Mouse (Mus musculus): ENCODE results near the gene Actr5. TPM values are rescaled to one million over a fixed set of nuclear protein-coding genes. Genes with fewer than 3 reads are reported as not detected.
A peak's percentile ranks its signal among the peaks of the same experiment; 100 is the strongest.

The Actr5 gene
- 5.1 and 5.2 TPM in 2 replicates for polyA plus RNA-seq (2015; fragmentation: Nextera tagmentation; extraction: Ambion mirVana)

GRCm38 (mm10) chr2:158624718-158625222 is at the start of gene Actr5:
Gene Actr5, plus strand, starts transcription at chr2:158624888.
- H3K4me2 ChIP-seq (replicated peaks; ENCODE audit: low read depth): peak within 1 kb of the TSS; percentile 80
- peak within 1 kb of the TSS; percentile 87 for H3K9ac ChIP-seq (ENCODE audit: low read length)
- peaks cover 9% of the 10 kb centered on the region for H3K36me3 ChIP-seq (ENCODE audit: control insufficient read depth, insufficient read depth, low read length)
- peak within 1 kb of the TSS; percentile 94 for H3K4me3 ChIP-seq (ENCODE audit: low read depth, low read length)
- no peaks in the 10 kb centered on the region for H3K9me3 ChIP-seq (ENCODE audit: control insufficient read depth, low read length)
- H3K27ac ChIP-seq (replicated peaks): peak within 1 kb of the TSS; percentile 88
- no peaks in the 10 kb centered on the region for H3K4me1 ChIP-seq (replicated peaks; ENCODE audit: control insufficient read depth, insufficient read depth)
- DNase-seq (ENCODE audit: low spot score) (peak; percentile 97), ATAC-seq (ENCODE audit: low FRiP score, low TSS enrichment) (peak; percentile 95)
- no peaks in the 10 kb centered on the region for H3K27me3 ChIP-seq (ENCODE audit: control insufficient read depth, insufficient read depth, low read length)
- TF ChIP-seq CTCF (IDR thresholded peaks at IDR 0.05; ENCODE audit: low read depth) (peak; percentile 29), EP300 (optimal IDR thresholded peaks at IDR 0.05) (no peak)
- under 1% methylated on average over 39 of the region's 39 CpGs for WGBS

- no peaks in the 10 kb centered on the region for H3K36me3 ChIP-seq (ENCODE audit: control insufficient read depth, insufficient read depth, low read length)
- H3K4me2 ChIP-seq (replicated peaks; ENCODE audit: low read depth): no peak overlapping the region
- no peak overlapping the region for H3K27ac ChIP-seq (replicated peaks)
- no peak for ATAC-seq (ENCODE audit: low FRiP score, low TSS enrichment)
- H3K4me1 ChIP-seq (replicated peaks; ENCODE audit: control insufficient read depth, insufficient read depth): no peaks in the 10 kb centered on the region
- WGBS: 69% methylated on average over 4 of the region's 4 CpGs
- DNase-seq (ENCODE audit: low spot score): no peak
- no peak overlapping the region for H3K9ac ChIP-seq (ENCODE audit: low read length)
- no peak for TF ChIP-seq EP300 (optimal IDR thresholded peaks at IDR 0.05)
- TF ChIP-seq CTCF (IDR thresholded peaks at IDR 0.05; ENCODE audit: low read depth): no peak
- H3K4me3 ChIP-seq (ENCODE audit: low read depth, low read length): no peak overlapping the region
- H3K27me3 ChIP-seq (ENCODE audit: control insufficient read depth, insufficient read depth, low read length): no peaks in the 10 kb centered on the region
- no peaks in the 10 kb centered on the region for H3K9me3 ChIP-seq (ENCODE audit: control insufficient read depth, low read length)
Measured at GRCm38 (mm10) chr2:158579979-158580378, 44.7 kb upstream of the Actr5 start.

GRCm38 (mm10) chr2:158584621-158585358 is 39.9 kb upstream of the Actr5 start:
- no peak overlapping the region for H3K27ac ChIP-seq (replicated peaks)
- no peaks in the 10 kb centered on the region for H3K27me3 ChIP-seq (ENCODE audit: control insufficient read depth, insufficient read depth, low read length)
- no peak for ATAC-seq (ENCODE audit: low FRiP score, low TSS enrichment)
- no peaks in the 10 kb centered on the region for H3K9me3 ChIP-seq (ENCODE audit: control insufficient read depth, low read length)
- H3K9ac ChIP-seq (ENCODE audit: low read length): no peak overlapping the region
- peak; percentile 56 for DNase-seq (ENCODE audit: low spot score)
- no peak overlapping the region for H3K4me2 ChIP-seq (replicated peaks; ENCODE audit: low read depth)
- H3K36me3 ChIP-seq (ENCODE audit: control insufficient read depth, insufficient read depth, low read length): no peaks in the 10 kb centered on the region
- no peak overlapping the region for H3K4me3 ChIP-seq (ENCODE audit: low read depth, low read length)
- no peaks in the 10 kb centered on the region for H3K4me1 ChIP-seq (replicated peaks; ENCODE audit: control insufficient read depth, insufficient read depth)
- WGBS: 10% methylated on average over 12 of the region's 12 CpGs
- TF ChIP-seq CTCF (IDR thresholded peaks at IDR 0.05; ENCODE audit: low read depth) (no peak), EP300 (optimal IDR thresholded peaks at IDR 0.05) (no peak)

- TF ChIP-seq CTCF (IDR thresholded peaks at IDR 0.05; ENCODE audit: low read depth) (no peak), EP300 (optimal IDR thresholded peaks at IDR 0.05) (no peak)
- Histone ChIP-seq H3K9ac (ENCODE audit: low read length) (no peak overlapping the region), H3K4me1 (replicated peaks; ENCODE audit: control insufficient read depth, insufficient read depth) (no peaks in the 10 kb centered on the region), H3K4me3 (ENCODE audit: low read depth, low read length) (no peak overlapping the region), H3K27ac (replicated peaks) (no peak overlapping the region), H3K9me3 (ENCODE audit: control insufficient read depth, low read length) (no peaks in the 10 kb centered on the region), H3K36me3 (ENCODE audit: control insufficient read depth, insufficient read depth, low read length) (no peaks in the 10 kb centered on the region), H3K27me3 (ENCODE audit: control insufficient read depth, insufficient read depth, low read length) (no peaks in the 10 kb centered on the region), H3K4me2 (replicated peaks; ENCODE audit: low read depth) (no peak overlapping the region)
- ATAC-seq (ENCODE audit: low FRiP score, low TSS enrichment): no peak
- DNase-seq (ENCODE audit: low spot score): no peak
- WGBS: 36% methylated on average over 8 of the region's 8 CpGs
Measured at GRCm38 (mm10) chr2:158588524-158589271, 36.0 kb upstream of the Actr5 start.

- no peak for TF ChIP-seq CTCF (IDR thresholded peaks at IDR 0.05; ENCODE audit: low read depth)
- no peak for TF ChIP-seq EP300 (optimal IDR thresholded peaks at IDR 0.05)
- H3K27me3 ChIP-seq (ENCODE audit: control insufficient read depth, insufficient read depth, low read length): no peaks in the 10 kb centered on the region
- H3K4me1 ChIP-seq (replicated peaks; ENCODE audit: control insufficient read depth, insufficient read depth): no peaks in the 10 kb centered on the region
- no peaks in the 10 kb centered on the region for H3K36me3 ChIP-seq (ENCODE audit: control insufficient read depth, insufficient read depth, low read length)
- H3K9ac ChIP-seq (ENCODE audit: low read length): no peak overlapping the region
- no peaks in the 10 kb centered on the region for H3K9me3 ChIP-seq (ENCODE audit: control insufficient read depth, low read length)
- H3K4me2 ChIP-seq (replicated peaks; ENCODE audit: low read depth): no peak overlapping the region
- WGBS: 61% methylated on average over 3 of the region's 3 CpGs
- no peak for DNase-seq (ENCODE audit: low spot score)
- H3K4me3 ChIP-seq (ENCODE audit: low read depth, low read length): no peak overlapping the region
- H3K27ac ChIP-seq (replicated peaks): no peak overlapping the region
- no peak for ATAC-seq (ENCODE audit: low FRiP score, low TSS enrichment)
Measured at GRCm38 (mm10) chr2:158590495-158590894, 34.2 kb upstream of the Actr5 start.

Data from stomach, postnatal 0 days (tissue).